ENCODE assay signal across 1 mouse cellular context in the genomic region with DNA sequence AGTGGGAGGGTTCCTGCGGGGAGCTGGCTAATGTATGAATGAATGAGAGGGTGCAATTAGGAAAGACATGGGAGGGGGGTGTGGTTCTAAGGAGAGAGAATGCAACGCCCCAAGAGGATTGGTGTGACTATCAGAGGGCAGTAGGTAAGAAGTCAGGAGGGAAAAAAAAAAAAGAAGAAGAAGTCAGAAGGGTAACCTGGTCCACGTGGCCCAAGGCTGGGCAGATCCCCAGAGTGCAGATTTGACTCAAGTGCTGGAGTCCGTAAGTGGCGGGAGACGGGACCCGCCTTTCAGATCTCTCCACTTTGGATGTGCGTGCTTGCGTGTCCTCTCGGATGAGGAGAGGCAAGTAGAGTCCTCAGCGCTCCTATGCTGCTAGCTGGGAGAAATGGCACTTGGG.
TF ChIP-seq lines count a peak whose summit lies in the region.

No protein-coding gene starts in this region.

TF ChIP-seq in MEL, 35 proteins besides CTCF, POLR2A, EP300 and RAD21 (continued from another document):
- TF ChIP-seq UBTF (IDR thresholded peaks at IDR 0.05; ENCODE audit: borderline replicate concordance, insufficient read depth, low read depth, low read length) (no peak), ZNF384 (IDR thresholded peaks at IDR 0.05; ENCODE audit: low read depth, low read length) (peak; percentile 61; the same call in 1 of the 2 replicates), BHLHE40 (IDR thresholded peaks at IDR 0.05; ENCODE audit: borderline replicate concordance, low read depth, low read length) (no peak), ZC3H11A (IDR thresholded peaks at IDR 0.05; ENCODE audit: low read depth, low read length) (no peak), MAFK (IDR thresholded peaks at IDR 0.05; ENCODE audit: borderline replicate concordance, low read depth, low read length) (no peak), HCFC1 (IDR thresholded peaks at IDR 0.05; ENCODE audit: low read depth, low read length) (no peak), CHD1 (IDR thresholded peaks at IDR 0.05; ENCODE audit: low read depth, low read length) (no peak), MYB (IDR thresholded peaks at IDR 0.05; ENCODE audit: low read depth, low read length) (no peak), TBP (IDR thresholded peaks at IDR 0.05; ENCODE audit: low read depth, low read length) (no peak), USF1 (IDR thresholded peaks at IDR 0.05; ENCODE audit: low read depth, low read length) (peak; percentile 46; the same call in 1 of the 2 replicates), GATA1 (IDR thresholded peaks at IDR 0.05; ENCODE audit: low read depth, low read length) (no peak), MXI1 (IDR thresholded peaks at IDR 0.05; ENCODE audit: low read depth, low read length) (no peak), RCOR1 (IDR thresholded peaks at IDR 0.05; ENCODE audit: low read depth, low read length) (no peak), ZMIZ1 (IDR thresholded peaks at IDR 0.05; ENCODE audit: low read depth, low read length) (no peak)
